Mouse (Mus musculus) heart, postnatal 14 days (tissue): ENCODE measurements around the gene Map3k5. TPM values are rescaled to one million over a fixed set of nuclear protein-coding genes. Genes with fewer than 3 reads are reported as not detected.
"Not testable (repeated sequence)": the region's sequence is repeated elsewhere in the genome, so short reads cannot be mapped to it uniquely, and the experiment has no call there.

ENCODE experiments used
- DNase-seq, 2 experiments: peaks; one replicate each; pipeline ENCODE4 v3.0.0; 2021 to 2022
- intact Hi-C: fragments of 180-260 bp; cut with DNase I; formaldehyde crosslinking; loops from one replicate; pipeline ENCODE4 v1.15.1; 2025
- long read RNA-seq, 2 experiments: library from polyadenylated mRNA; stranded (forward); transcript quantifications; one replicate each; pipeline ENCODE4 v2.0.0; 2021
- total RNA-seq, 2 experiments: library from RNA; stranded (reverse); gene quantifications; 2 replicates each; pipeline ENCODE4 v1.2.3; 2021

Map3k5 gene
- 10 to 100 TPM; 30.0 to 38.9 TPM for total RNA-seq
- long read RNA-seq, experiment 1, partial matches to known transcripts = 0 of 2 reads
- long read RNA-seq, experiment 1, other reads (novel, unspliced or antisense) = 2 of 2 reads
- long read RNA-seq, experiment 2 = 0 reads

GRCm38 (mm10) chr10:19934384-19935294, at the start of gene Map3k5:
Gene Map3k5, plus strand, starts transcription at chr10:19934472.
- intact Hi-C loops = loop anchor here (1.0 to 10.0 kb wide), 4 partner anchors 70 to 190 kb away; no protein-coding TSS in a partner anchor
- peak; percentile 62 to 64 for DNase-seq

GRCm38 (mm10) chr10:19886249-19886648, 48.0 kb upstream of the Map3k5 start:
- DNase-seq = no peak
- intact Hi-C loops = no loop called here

- no peak for DNase-seq
- intact Hi-C loops = loop anchor here (5.0 kb wide), 2 partner anchors 183 to 398 kb away; no protein-coding TSS in a partner anchor
Measured at GRCm38 (mm10) chr10:19889908-19890307, 44.4 kb upstream of the Map3k5 start.

- DNase-seq = no peak
- intact Hi-C loops = loop anchor here (5.0 kb wide), 2 partner anchors 184 to 399 kb away; no protein-coding TSS in a partner anchor
Measured at GRCm38 (mm10) chr10:19891686-19892085, 42.6 kb upstream of the Map3k5 start.

GRCm38 (mm10) chr10:19893146-19893545, 41.1 kb upstream of the Map3k5 start:
- intact Hi-C loops = loop anchor here (5.0 kb wide), 2 partner anchors 186 to 401 kb away; no protein-coding TSS in a partner anchor
- no peak for DNase-seq

GRCm38 (mm10) chr10:19893976-19894375, 40.3 kb upstream of the Map3k5 start:
- peak; percentile 25 to 54 for DNase-seq
- intact Hi-C loops = loop anchor here (2.0 to 5.0 kb wide), 3 partner anchors 187 to 653 kb away; no protein-coding TSS in a partner anchor

- intact Hi-C loops = no loop called here
Measured at GRCm38 (mm10) chr10:19900191-19900590, 34.1 kb upstream of the Map3k5 start.

GRCm38 (mm10) chr10:19901992-19902391, 32.3 kb upstream of the Map3k5 start:
- intact Hi-C loops = no loop called here
- DNase-seq = no peak

More at GRCm38 (mm10) chr10:19900191-19900590, 34.1 kb upstream of the Map3k5 start:
- no peak for DNase-seq

GRCm38 (mm10) chr10:19904077-19904820, 30.0 kb upstream of the Map3k5 start:
- intact Hi-C loops = no loop called here
- DNase-seq = no peak

- DNase-seq = peak; percentile 94 to 95
- intact Hi-C loops = loop anchor here (2.0 to 5.0 kb wide), 2 partner anchors 165 to 410 kb away; no protein-coding TSS in a partner anchor
Measured at GRCm38 (mm10) chr10:19907246-19907804, 26.9 kb upstream of the Map3k5 start, which contains the start of gene Pex7. Gene Pex7, minus strand, starts transcription at chr10:19907689.

- no peak for DNase-seq
- intact Hi-C loops = loop anchor here (5.0 kb wide), 1 partner anchor 411 kb away; no protein-coding TSS in a partner anchor
Measured at GRCm38 (mm10) chr10:19908076-19908475, 26.2 kb upstream of the Map3k5 start.

GRCm38 (mm10) chr10:19910516-19910915, 23.8 kb upstream of the Map3k5 start:
- no peak for DNase-seq
- intact Hi-C loops = loop anchor here (2.0 kb wide), 1 partner anchor 214 kb away; no protein-coding TSS in a partner anchor

- no peak for DNase-seq
- intact Hi-C loops = loop anchor here (1.0 to 2.0 kb wide), 2 partner anchors 162 to 213 kb away; no protein-coding TSS in a partner anchor
Measured at GRCm38 (mm10) chr10:19911583-19911982, 22.7 kb upstream of the Map3k5 start.

- no peak for DNase-seq
- intact Hi-C loops = no loop called here
Measured at GRCm38 (mm10) chr10:19913806-19914205, 20.5 kb upstream of the Map3k5 start.

GRCm38 (mm10) chr10:19915301-19915700, 19.0 kb upstream of the Map3k5 start:
- intact Hi-C loops = no loop called here
- peak; percentile 37 to 52 for DNase-seq

GRCm38 (mm10) chr10:19922410-19922809, 11.9 kb upstream of the Map3k5 start:
- intact Hi-C loops = no loop called here
- no peak for DNase-seq

- DNase-seq = no peak
- intact Hi-C loops = no loop called here
Measured at GRCm38 (mm10) chr10:19924256-19924655, 10.0 kb upstream of the Map3k5 start.

- DNase-seq, intact Hi-C loops: not testable (repeated sequence)
Measured at GRCm38 (mm10) chr10:19926391-19926897, 7.8 kb upstream of the Map3k5 start.

- DNase-seq = no peak
- intact Hi-C loops = no loop called here
Measured at GRCm38 (mm10) chr10:19928205-19928604, 6.1 kb upstream of the Map3k5 start.

GRCm38 (mm10) chr10:19932986-19933385, 1.3 kb upstream of the Map3k5 start:
- intact Hi-C loops = loop anchor here (5.0 to 10.0 kb wide), 2 partner anchors 72 to 124 kb away; no protein-coding TSS in a partner anchor
- DNase-seq = no peak
